Mouse (Mus musculus) liver, adult 2 months (tissue): ENCODE results near the gene Sar1b. TPM values are rescaled to one million over a fixed set of nuclear protein-coding genes. Genes with fewer than 3 reads are reported as not detected.

Source experiments
- DNase-seq: peaks from one replicate; pipeline ENCODE4 v3.0.0-alpha.2; 2011; ENCODE audit warnings: low read depth, low spot score; ENCODE audit errors: extremely low read depth
- H3K27ac ChIP-seq: fragments of 200-500 bp; replicated peaks from 2 replicates; pipeline ENCODE4 v1.5.1; 2012; ENCODE audit warnings: low read depth, mild to moderate bottlenecking, control low read depth, inconsistent platforms, low read length; ENCODE audit not compliant: insufficient read depth
- H3K27me3 ChIP-seq: fragments of 200-500 bp; 2 replicates; pipeline ENCODE4 v1.6.1; 2012; ENCODE audit warnings: mild to moderate bottlenecking, moderate library complexity, low read length, inconsistent platforms; ENCODE audit not compliant: control insufficient read depth, insufficient read depth
- H3K36me3 ChIP-seq: fragments of 200-500 bp; 2 replicates; pipeline ENCODE4 v1.6.1; 2012; ENCODE audit warnings: low read length, inconsistent platforms; ENCODE audit not compliant: control insufficient read depth, insufficient read depth
- H3K4me1 ChIP-seq: fragments of 200-500 bp; 2 replicates; pipeline ENCODE4 v1.6.1; 2011; ENCODE audit warnings: low read length; ENCODE audit not compliant: control insufficient read depth, insufficient read depth
- H3K4me3 ChIP-seq: fragments of 200-500 bp; 2 replicates; pipeline ENCODE4 v1.5.1; 2011; ENCODE audit warnings: low read depth, mild to moderate bottlenecking, control low read depth, low read length, moderate library complexity; ENCODE audit not compliant: insufficient read depth
- H3K79me2 ChIP-seq: fragments of 200-500 bp; 2 replicates; pipeline ENCODE4 v1.6.1; 2012; ENCODE audit warnings: inconsistent platforms, mild to moderate bottlenecking, low read length, moderate library complexity; ENCODE audit not compliant: control insufficient read depth, insufficient read depth
- H3K9ac ChIP-seq: fragments of 200-500 bp; 2 replicates; pipeline ENCODE4 v1.6.1; 2012; ENCODE audit warnings: low read depth, mild to moderate bottlenecking, control low read depth, inconsistent platforms, low read length
- CTCF ChIP-seq: fragments of 200-500 bp; IDR thresholded peaks from 2 replicates; pipeline ENCODE4 v1.5.1; 2011; ENCODE audit warnings: low read depth, low read length, control low read depth
- POLR2A ChIP-seq: fragments of 200-500 bp; IDR thresholded peaks from 2 replicates; pipeline ENCODE4 v1.6.1; 2011; ENCODE audit warnings: low read length, control low read depth; ENCODE audit not compliant: insufficient read depth; ENCODE audit errors: extremely low read depth
- WGBS: fragments of 180-500 bp; shearing (Covaris S2); methylation state at CpG from one replicate; pipeline ENCODE4 v1.1.7; 2018; 5-methylcytosine and 5-hydroxymethylcytosine counted together
- polyA plus RNA-seq: library from polyadenylated mRNA; depleted of rRNA; stranded (reverse); fragments of >200 nt; gene quantifications from 2 replicates; pipeline ENCODE4 v1.2.3, GENCODE M21; 2012
- total RNA-seq: library from RNA; depleted of rRNA; stranded (reverse); fragments of >200 nt; gene quantifications from 2 replicates; pipeline ENCODE4 v1.2.3, GENCODE M21; 2014

Gene Sar1b
- total and polyA plus RNA-seq, 2 experiments: 61.0 to 370 TPM

DNA sequence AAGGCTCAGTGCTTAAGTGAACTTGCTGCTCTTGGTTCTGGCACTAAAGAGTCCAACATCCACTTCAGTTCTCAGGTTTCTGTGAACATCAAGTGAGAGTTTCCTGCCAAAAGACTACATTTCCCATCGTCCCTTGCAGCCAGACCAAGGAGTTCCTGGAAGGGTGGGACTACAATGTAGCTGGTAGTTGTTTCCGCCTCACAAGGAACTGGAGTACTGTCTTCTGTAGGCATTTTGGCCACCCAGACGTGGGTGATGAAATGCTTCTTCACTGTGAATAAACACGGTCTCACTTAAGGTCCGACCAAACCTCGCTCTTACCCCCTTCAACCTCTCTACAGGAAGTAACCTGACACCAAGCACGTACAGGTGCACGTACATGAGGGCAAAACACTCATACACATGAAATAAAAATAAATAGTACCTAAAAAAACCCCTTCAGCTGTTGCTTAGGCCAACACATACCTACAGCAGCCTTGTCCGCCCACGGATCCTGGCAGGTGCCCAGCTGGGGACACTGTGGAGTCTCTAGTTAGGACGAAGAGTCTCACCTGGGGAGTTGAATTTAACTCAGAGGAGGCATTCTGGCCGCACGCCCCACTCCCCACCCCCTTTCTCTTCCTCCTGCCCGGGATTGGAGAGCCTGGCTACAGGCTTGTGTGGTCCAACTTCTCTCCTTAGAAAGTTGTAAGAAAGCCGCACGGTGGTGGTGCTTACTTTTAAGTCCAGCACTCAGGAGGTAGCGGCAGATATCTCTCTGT, 41.9 kb downstream of the Sar1b start:
- Histone ChIP-seq H3K4me3 (peak overlapping the region; percentile 60), H3K79me2 (no peaks in the 10 kb centered on the region), H3K27me3 (no peaks in the 10 kb centered on the region), H3K27ac (peak overlapping the region; percentile 75), H3K4me1 (peaks cover 7% of the 10 kb centered on the region), H3K36me3 (no peaks in the 10 kb centered on the region), H3K9ac (peak overlapping the region; percentile 79)
- 16% methylated on average over 17 of the region's 17 CpGs for WGBS
- TF ChIP-seq CTCF (no peak), POLR2A (no peak)
- DNase-seq: peak; percentile 85

DNA sequence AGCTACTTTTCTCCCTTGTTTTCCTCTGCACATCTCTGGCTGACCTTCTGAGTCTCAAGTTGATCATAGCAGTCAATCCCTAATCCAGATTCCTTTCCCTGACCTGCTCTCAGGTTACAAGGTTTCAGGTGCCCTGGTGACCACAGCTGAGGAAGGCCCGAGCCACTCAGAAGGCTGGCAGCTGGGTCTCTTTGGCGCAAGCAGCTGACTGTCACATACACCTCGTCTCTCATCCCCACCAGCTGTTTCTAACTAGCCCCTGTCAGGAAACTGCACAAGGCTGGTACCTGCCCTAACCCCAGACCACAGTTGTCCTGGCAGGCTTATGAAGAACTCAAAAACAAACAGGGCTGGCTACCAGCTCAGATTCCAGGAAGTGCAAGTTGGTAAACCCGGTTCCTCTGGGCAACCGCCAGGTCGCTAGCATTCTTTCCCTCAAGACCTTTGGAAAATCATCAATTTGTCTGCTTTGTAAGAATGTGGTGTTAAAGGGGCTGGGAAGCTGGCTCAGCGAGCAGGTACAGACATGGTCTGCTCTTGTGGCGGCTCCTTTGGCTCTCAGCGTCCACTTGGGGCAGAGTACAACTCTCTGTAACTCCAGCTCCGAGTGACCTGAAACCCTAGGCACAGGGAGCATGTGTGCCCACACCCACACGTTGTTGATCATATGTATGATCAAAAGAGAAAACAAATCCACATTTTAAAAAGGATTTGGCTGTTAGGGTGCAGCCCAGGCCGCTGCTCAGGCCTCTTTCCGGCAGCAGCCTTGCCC, 43.8 kb downstream of the Sar1b start:
- peak overlapping the region; percentile 77 for H3K27ac ChIP-seq
- no peaks in the 10 kb centered on the region for H3K36me3 ChIP-seq
- no peaks in the 10 kb centered on the region for H3K79me2 ChIP-seq
- H3K4me1 ChIP-seq: peaks cover 7% of the 10 kb centered on the region
- H3K4me3 ChIP-seq: no peak overlapping the region
- 18% methylated on average over 13 of the region's 13 CpGs for WGBS
- H3K27me3 ChIP-seq: no peaks in the 10 kb centered on the region
- peak overlapping the region; percentile 4; the same call in 1 of the 2 replicates for H3K9ac ChIP-seq
- peak; percentile 74 for DNase-seq
- no peak for TF ChIP-seq POLR2A
- no peak for TF ChIP-seq CTCF

DNA sequence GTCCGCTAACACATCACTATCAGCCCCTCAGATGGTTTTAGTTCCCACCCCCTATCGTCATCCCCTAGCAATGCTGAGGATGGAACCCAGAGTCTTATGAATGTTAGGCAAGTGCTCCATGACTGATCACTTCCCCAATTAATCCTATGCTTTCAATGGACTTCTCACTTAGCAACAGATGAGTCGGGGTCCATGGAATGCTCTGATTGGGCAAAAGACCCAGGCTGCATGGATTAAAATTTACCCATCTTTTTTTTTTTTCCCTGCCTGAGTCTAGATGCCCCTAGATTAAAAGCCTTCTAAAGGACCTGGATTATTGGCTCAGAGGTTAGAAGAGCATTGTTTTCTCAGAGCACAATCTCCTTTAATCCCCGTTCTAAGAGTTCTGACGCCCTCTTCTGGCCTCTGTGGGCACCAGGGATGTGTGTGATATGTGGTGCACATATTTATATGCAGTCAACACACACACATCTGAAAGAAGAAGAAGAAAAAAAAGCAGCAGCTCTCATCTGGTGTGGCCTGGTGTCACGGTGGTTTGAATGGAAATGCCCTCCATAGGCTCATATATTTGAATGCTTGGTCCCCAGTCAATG, 46.2 kb downstream of the Sar1b start:
- H3K36me3 ChIP-seq: no peaks in the 10 kb centered on the region; the same call in 1 of the 2 replicates
- H3K27ac ChIP-seq: no peak overlapping the region
- no peak overlapping the region for H3K9ac ChIP-seq
- H3K4me3 ChIP-seq: no peak overlapping the region
- peaks cover 7% of the 10 kb centered on the region for H3K4me1 ChIP-seq
- WGBS: 68% methylated on average over 6 of the region's 6 CpGs
- TF ChIP-seq CTCF: peak; percentile 27; the same call in 1 of the 2 replicates
- no peak for TF ChIP-seq POLR2A
- no peaks in the 10 kb centered on the region for H3K79me2 ChIP-seq
- peak; percentile 57 for DNase-seq
- no peaks in the 10 kb centered on the region for H3K27me3 ChIP-seq

DNA sequence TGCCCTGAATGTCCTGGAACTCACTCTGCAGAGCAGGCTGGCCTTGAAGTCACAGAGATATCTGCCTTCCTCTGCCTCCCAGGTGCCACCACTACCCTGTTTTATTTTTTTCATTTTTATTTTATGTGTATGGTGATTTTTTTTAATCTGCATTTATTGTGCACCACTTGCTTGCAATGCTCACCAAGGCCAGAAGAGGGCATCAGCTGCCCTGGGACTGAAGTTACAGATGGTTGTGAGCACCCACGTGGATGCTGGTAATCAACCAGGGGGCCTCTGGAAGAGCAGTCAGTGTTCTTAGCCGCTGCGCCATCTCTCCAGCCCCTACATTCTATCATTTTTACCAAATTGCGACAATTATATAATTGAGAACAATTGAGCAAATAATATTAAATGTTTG, 47.7 kb downstream of the Sar1b start:
- Histone ChIP-seq H3K79me2 (no peaks in the 10 kb centered on the region), H3K4me1 (peaks cover 7% of the 10 kb centered on the region), H3K27ac (no peak overlapping the region), H3K27me3 (no peaks in the 10 kb centered on the region), H3K4me3 (no peak overlapping the region), H3K36me3 (peaks cover 7% of the 10 kb centered on the region; the same call in 1 of the 2 replicates), H3K9ac (no peak overlapping the region)
- no peak for DNase-seq
- TF ChIP-seq POLR2A (no peak), CTCF (peak; percentile 49)
- WGBS: 92% methylated on average over 4 of the region's 4 CpGs

DNA sequence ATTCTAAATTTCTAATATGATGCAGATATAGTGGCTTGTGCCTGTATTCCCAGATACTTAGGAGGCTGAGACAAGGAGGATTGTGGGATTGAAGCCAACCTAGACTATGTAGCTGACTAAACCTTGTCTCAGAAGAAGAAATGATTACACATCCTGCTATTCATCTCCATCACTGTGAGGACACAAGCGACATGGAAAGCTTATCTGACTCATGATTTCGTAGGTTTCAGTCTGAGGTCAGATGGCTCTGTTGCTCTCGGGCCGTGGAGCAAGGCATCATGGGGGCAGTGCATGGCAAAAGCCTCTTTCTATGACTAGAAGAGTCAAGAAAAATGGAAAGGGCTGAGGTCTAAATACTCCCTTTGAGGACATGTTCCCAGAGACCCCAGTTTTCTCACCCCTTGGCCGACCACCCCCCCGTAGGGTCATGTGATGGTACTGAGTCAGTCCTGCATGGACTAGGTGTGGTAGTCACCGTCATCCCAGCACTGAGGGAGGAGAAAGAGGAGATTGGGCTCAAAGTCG, 48.6 kb downstream of the Sar1b start:
- no peaks in the 10 kb centered on the region for H3K27me3 ChIP-seq
- H3K36me3 ChIP-seq: peaks cover 13% of the 10 kb centered on the region; the same call in 1 of the 2 replicates
- H3K27ac ChIP-seq: no peak overlapping the region
- no peak for DNase-seq
- H3K4me3 ChIP-seq: no peak overlapping the region
- TF ChIP-seq CTCF (no peak), POLR2A (no peak)
- H3K4me1 ChIP-seq: peaks cover 6% of the 10 kb centered on the region
- no peak overlapping the region for H3K9ac ChIP-seq
- no peaks in the 10 kb centered on the region for H3K79me2 ChIP-seq
- 91% methylated on average over 8 of the region's 8 CpGs for WGBS
